Mouse (Mus musculus) E14TG2a.4 (cell line): Measurements from ENCODE around the gene Unc13b.

Source experiments
- CTCF ChIP-seq: conservative IDR thresholded peaks from 2 replicates; pipeline ENCODE4 v1.5.1; 2014; ENCODE audit warnings: low read length
- NANOG ChIP-seq: IDR thresholded peaks from 2 replicates; pipeline ENCODE4 v1.6.1; 2014; ENCODE audit warnings: borderline replicate concordance, low read length, mixed read lengths

DNA sequence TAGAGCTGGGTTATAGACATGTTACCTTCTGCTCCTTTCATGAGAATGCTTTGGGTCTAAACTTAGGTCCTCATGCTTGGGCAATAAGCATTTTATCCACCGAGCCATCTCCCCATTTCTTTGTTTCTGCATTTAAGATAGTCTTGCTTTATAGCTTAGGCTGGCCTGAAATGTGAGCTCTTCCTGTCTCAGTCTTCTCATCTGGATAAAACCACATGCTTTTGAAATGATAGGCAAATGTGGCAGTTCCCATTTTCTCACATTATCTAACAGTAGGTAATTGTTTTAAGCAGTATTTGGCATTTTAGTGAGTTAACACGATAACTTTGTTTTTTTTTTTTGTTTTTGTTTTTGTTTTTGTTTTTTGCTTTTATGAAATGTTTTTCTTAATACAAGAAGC lies 31.2 kb downstream of the Unc13b start:
- TF ChIP-seq CTCF: no peak
- no peak for TF ChIP-seq NANOG
